Mouse (Mus musculus) natural killer cell, adult 2 months (primary cell): ENCODE results near the gene Fgfr3.
A peak's percentile ranks its signal among the peaks of the same experiment; 100 is the strongest.

Experiments
- DNase-seq, 2 experiments: peaks; one replicate each; pipeline ENCODE4 v3.0.0; 2022; ENCODE audit warnings: low spot score in 2 of 2

Gene Fgfr3

DNA sequence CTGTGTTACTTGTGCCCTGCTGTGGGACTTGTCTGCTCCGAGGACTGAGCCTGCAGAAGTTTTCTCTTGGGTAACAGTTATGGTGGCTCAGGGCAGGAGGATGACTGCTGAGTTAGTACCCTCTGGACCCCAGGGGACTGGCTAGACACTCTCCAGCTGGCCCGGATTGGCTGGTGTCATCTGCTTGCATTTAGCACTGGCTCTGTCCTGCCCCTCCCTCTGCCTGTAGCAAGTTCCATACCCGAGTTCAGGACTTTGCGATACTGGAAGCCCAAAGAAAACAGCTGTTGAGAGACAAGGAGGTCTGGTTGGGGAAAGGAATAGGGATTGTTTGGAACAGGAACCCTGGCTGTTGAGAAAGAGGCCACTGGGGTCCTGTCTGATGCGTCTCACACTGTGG lies 9.0 kb downstream of the Fgfr3 start:
- DNase-seq, result no peak

DNA sequence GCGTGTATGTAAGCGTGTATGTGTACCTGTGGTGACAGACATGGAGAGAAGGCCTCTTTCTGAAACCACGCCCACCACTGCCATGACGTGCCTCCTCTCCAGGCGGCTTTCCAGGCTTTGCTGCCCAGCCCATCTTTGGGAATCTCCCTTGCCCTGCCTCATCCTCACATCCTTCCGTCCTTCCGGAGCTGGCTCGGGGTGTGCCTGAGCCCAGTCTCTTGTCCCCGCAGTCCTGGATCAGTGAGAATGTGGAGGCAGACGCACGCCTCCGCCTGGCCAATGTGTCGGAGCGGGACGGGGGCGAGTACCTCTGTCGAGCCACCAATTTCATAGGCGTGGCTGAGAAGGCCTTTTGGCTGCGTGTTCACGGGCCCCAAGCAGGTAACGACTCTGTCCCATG lies 9.6 kb downstream of the Fgfr3 start:
- no peak for DNase-seq

DNA sequence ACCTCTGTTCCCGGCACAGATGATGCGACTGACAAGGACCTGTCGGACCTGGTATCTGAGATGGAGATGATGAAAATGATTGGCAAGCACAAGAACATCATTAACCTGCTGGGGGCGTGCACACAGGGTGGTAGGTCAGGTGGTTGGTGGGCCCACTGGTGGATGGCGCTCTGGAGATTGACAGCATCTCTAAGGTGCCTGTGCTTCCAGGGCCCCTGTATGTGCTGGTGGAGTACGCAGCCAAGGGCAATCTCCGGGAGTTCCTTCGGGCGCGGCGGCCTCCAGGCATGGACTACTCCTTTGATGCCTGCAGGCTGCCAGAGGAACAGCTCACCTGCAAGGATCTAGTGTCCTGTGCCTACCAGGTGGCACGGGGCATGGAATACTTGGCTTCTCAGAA lies 12.4 kb downstream of the Fgfr3 start:
- no peak for DNase-seq

DNA sequence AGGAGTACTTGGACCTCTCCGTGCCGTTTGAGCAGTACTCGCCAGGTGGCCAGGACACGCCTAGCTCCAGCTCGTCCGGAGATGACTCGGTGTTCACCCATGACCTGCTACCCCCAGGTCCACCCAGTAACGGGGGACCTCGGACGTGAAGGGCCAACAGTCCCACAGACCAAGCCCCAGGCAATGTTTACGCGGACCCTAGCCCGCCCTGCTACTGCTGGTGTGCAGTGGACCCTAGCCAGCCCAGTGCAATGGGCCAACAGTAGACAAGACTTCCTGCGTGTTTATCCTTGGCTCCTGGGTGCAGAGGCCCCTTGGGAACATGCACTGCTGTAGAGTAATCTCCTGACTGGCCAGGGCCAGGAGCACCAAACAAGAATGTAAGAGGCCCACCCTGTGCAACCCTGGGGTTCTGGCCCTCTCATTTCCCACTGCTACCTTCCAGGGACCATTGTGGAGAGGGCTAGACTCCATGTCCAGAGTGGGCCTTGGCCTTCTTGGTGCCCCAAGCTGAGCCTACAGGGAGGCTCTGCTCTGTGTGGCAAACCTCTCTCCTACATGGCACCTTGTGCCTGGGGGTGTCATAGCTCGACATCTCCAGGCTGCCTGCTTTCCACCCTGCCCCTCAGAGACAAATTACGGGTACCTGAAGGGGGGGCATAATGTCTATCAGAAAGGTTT lies 14.1 kb downstream of the Fgfr3 start:
- no peak for DNase-seq

DNA sequence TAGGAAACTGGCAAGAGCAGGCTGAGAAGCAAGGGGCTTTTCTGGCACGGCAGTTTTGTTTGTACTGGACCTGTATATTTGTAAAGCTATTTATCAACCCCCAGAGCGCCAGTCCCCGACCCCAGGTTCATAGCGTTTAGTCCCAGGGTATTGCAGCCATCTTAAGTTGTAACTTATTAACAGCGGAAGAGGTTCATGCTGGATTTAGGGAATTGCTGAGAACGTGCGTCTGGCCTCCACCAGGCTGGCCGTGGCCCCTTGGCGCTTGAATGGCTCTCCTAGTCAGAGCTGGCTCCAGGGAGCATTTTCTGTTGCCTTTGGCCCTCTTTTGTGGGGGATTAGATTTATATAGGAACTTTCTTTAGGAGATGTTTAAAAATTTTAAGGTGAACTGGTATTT lies 14.8 kb downstream of the Fgfr3 start:
- DNase-seq, result no peak

GRCm38 (mm10) chr5:33737903-33738321 lies 16.4 kb downstream of the Fgfr3 start:
- peak in 1 of 2 experiments; percentile 25 for DNase-seq

GRCm38 (mm10) chr5:33738341-33738740 lies 16.9 kb downstream of the Fgfr3 start:
- DNase-seq, result no peak

GRCm38 (mm10) chr5:33740548-33740947 lies 19.1 kb downstream of the Fgfr3 start:
- DNase-seq, result no peak

GRCm38 (mm10) chr5:33743481-33743880 lies 22.0 kb downstream of the Fgfr3 start:
- DNase-seq, result no peak

DNA sequence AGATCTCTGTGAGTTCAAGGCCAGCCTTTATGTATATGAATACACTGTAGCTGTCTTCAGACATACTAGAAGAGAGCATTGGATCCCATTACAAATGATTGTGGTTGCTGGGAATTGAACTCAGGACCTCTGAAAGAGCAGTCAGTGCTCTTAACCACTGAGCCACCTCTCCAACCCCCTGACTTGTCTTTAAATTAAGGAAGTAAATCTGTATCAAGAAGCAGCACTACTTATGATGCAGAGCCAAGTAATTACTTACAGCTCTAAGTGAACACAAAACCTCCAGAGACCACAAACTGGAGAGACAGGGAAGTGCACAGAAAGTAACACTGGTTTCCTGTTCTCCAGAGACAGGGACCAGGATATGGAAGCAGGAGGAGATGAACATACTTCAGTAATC lies 55.7 kb downstream of the Fgfr3 start:
- no peak for DNase-seq

DNA sequence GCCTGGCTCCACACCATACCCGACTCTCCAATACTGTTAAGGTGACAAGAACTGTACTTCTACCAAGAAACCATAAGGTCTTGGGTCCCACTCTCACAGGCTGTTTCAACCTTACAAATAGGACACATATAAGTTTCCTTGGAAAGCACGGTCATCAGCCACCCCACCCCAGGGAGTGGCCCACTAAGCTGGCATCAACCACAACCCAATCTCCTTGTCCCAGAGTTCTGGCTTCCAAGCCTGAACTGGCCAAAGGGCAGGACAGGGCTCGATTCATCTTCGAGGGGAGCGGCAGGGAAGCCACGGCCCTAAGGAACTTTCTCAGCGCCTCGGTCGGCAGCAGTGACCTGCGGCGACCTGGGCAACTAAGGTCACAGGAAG lies 60.5 kb downstream of the Fgfr3 start:
- DNase-seq, result no peak

- peak; percentile 85 to 90 for DNase-seq
Measured at GRCm38 (mm10) chr5:33782345-33782998, 61.0 kb downstream of the Fgfr3 start, which contains the start of gene Letm1. Gene Letm1, minus strand, starts transcription at chr5:33782817.

- DNase-seq, result no peak
Measured at GRCm38 (mm10) chr5:33782999-33783390, 61.5 kb downstream of the Fgfr3 start.
